Mouse (Mus musculus) heart, postnatal 10 days (tissue): ENCODE data around the gene Abhd8. TPM values are rescaled to one million over a fixed set of nuclear protein-coding genes. Genes with fewer than 3 reads are reported as not detected.

Source experiments
- DNase-seq, 2 experiments: peaks; one replicate each; pipeline ENCODE4 v3.0.0; 2021
- intact Hi-C: fragments of 180-260 bp; cut with DNase I; formaldehyde crosslinking; loops from one replicate; pipeline ENCODE4 v1.15.1; 2025
- total RNA-seq, 2 experiments: library from RNA; stranded (reverse); gene quantifications; 2 replicates each; pipeline ENCODE4 v1.2.3; 2021

The Abhd8 gene
- total RNA-seq, 2 experiments from 2014 or later = 31.7 to 34.6 TPM

GRCm38 (mm10) chr8:71483932-71484331, 20.5 kb upstream of the Abhd8 start:
- intact Hi-C loops = no loop called here
- peak; percentile 56 to 64 for DNase-seq

- DNase-seq = no peak
- intact Hi-C loops = no loop called here
These were observed 15.5 kb upstream of the Abhd8 start for GRCm38 (mm10) chr8:71478943-71479342.

GRCm38 (mm10) chr8:71477196-71477845, 13.9 kb upstream of the Abhd8 start:
- intact Hi-C loops = no loop called here
- peak in 1 of 2 experiments; percentile 41 for DNase-seq

GRCm38 (mm10) chr8:71476099-71476940, 12.9 kb upstream of the Abhd8 start:
- DNase-seq = peak; percentile 86 to 91
- intact Hi-C loops = no loop called here

- no peak for DNase-seq
These were observed 12.2 kb upstream of the Abhd8 start for GRCm38 (mm10) chr8:71475702-71476075.

GRCm38 (mm10) chr8:71474785-71475701, 11.6 kb upstream of the Abhd8 start:
- intact Hi-C loops = no loop called here
- DNase-seq = no peak

More at GRCm38 (mm10) chr8:71475702-71476075, 12.2 kb upstream of the Abhd8 start:
- intact Hi-C loops = no loop called here

- intact Hi-C loops = no loop called here
- no peak for DNase-seq
These were observed 10.9 kb upstream of the Abhd8 start for GRCm38 (mm10) chr8:71474344-71474743.

GRCm38 (mm10) chr8:71472601-71473386, 9.3 kb upstream of the Abhd8 start:
- intact Hi-C loops = no loop called here
- no peak for DNase-seq

- DNase-seq = no peak
- intact Hi-C loops = no loop called here
These were observed 8.4 kb upstream of the Abhd8 start for GRCm38 (mm10) chr8:71471861-71472260.

- intact Hi-C loops = no loop called here
These were observed 7.4 kb upstream of the Abhd8 start for GRCm38 (mm10) chr8:71470913-71471255.

GRCm38 (mm10) chr8:71470146-71470912, 6.9 kb upstream of the Abhd8 start:
- DNase-seq = no peak
- intact Hi-C loops = no loop called here

More at GRCm38 (mm10) chr8:71470913-71471255, 7.4 kb upstream of the Abhd8 start:
- DNase-seq = no peak

- intact Hi-C loops = no loop called here
These were observed 6.0 kb upstream of the Abhd8 start for GRCm38 (mm10) chr8:71469411-71469810.

GRCm38 (mm10) chr8:71468916-71469315, 5.5 kb upstream of the Abhd8 start, which contains the start of gene Dda1:
Gene Dda1, plus strand, starts transcription at chr8:71469199.
- intact Hi-C loops = no loop called here
- peak; percentile 97 to 98 for DNase-seq

More at GRCm38 (mm10) chr8:71469411-71469810, 6.0 kb upstream of the Abhd8 start:
- DNase-seq = peak; percentile 43 to 69

- DNase-seq = no peak
- intact Hi-C loops = no loop called here
These were observed 4.5 kb upstream of the Abhd8 start for GRCm38 (mm10) chr8:71468001-71468400.

GRCm38 (mm10) chr8:71467201-71467600, 3.7 kb upstream of the Abhd8 start:
- intact Hi-C loops = no loop called here
- DNase-seq = no peak

- intact Hi-C loops = no loop called here
- DNase-seq = no peak
These were observed 2.7 kb upstream of the Abhd8 start for GRCm38 (mm10) chr8:71466198-71466597.

GRCm38 (mm10) chr8:71465733-71466132, 2.3 kb upstream of the Abhd8 start:
- intact Hi-C loops = no loop called here

GRCm38 (mm10) chr8:71464513-71465500, 1.4 kb upstream of the Abhd8 start, which contains the start of gene Mrpl34:
Gene Mrpl34, plus strand, starts transcription at chr8:71464959.
- intact Hi-C loops = no loop called here

More at GRCm38 (mm10) chr8:71465733-71466132, 2.3 kb upstream of the Abhd8 start:
- no peak for DNase-seq

More at GRCm38 (mm10) chr8:71464513-71465500, 1.4 kb upstream of the Abhd8 start, which contains the start of gene Mrpl34:
- peak; percentile 99 for DNase-seq
